ENCODE assay signal across 15 mouse cellular contexts in genomic region chr8:53827395-53827794, GRCm38 (mm10).
A peak's percentile ranks its signal among the peaks of the same experiment; 100 is the strongest.
DNase-seq lines count a peak whose midpoint lies in the region; TF ChIP-seq lines count a peak whose summit lies in the region.
"Had no signal": no experiment of that assay in that cellular context is flagged by ENCODE, and none has a peak within 500 bp of the region (broad histone marks: within the 10 kb centered on the region; RNA-seq: fewer than 3 reads in every experiment).

No protein-coding gene starts in this region.

- no peak for TF ChIP-seq CTCF in brain, embryonic 14.5 days (IDR thresholded peaks at IDR 0.05; ENCODE audit: borderline replicate concordance, extremely low read depth, insufficient read depth, insufficient read length)

- intact Hi-C loops in heart, postnatal 14 days (cut with DNase I) = no loop called here

- DNase-seq in cerebellum, adult 18-20 months = peak; percentile 2 to 10
- DNase-seq in cerebellum, adult 11 months = no peak
- peak; percentile 40 for DNase-seq in brain, adult 2 months (ENCODE audit: low read depth, low spot score)
- DNase-seq in brain, embryonic 14.5 days (ENCODE audit: low read depth) = peak; percentile 18
- DNase-seq in cerebellum, postnatal 10 days = peak; percentile 37 to 52
- no peak for DNase-seq in heart, postnatal 14 days
- DNase-seq in layer of hippocampus, adult 11-12 months (ENCODE audit: low spot score) = no peak
- no peak for DNase-seq in frontal cortex, adult 2 months (ENCODE audit: extremely low spot score in 1 of 2, low spot score in 1 of 2)
- DNase-seq: adrenal gland, adult 2 months; adrenal gland, postnatal 14 days; gastrocnemius, postnatal 10 days; gastrocnemius, postnatal 36 days; heart, adult 2 months; kidney, adult 18-20 months; kidney, adult 9 months had no signal

- no peak for TF ChIP-seq POLR2A in brain, embryonic 14.5 days (IDR thresholded peaks at IDR 0.05; ENCODE audit: borderline replicate concordance, extremely low read depth, insufficient read depth, insufficient read length, poor library complexity, severe bottlenecking)

Comparison
In these comparisons a context has a peak if more than half of its experiments do, and no peak if none do; other contexts are left out.
1. DNase-seq: peak in cerebellum, adult 18-20 months (2 of 2), brain, adult 2 months (single experiment), brain, embryonic 14.5 days (single experiment) and cerebellum, postnatal 10 days (2 of 2); none in cerebellum, adult 11 months (single experiment), heart, postnatal 14 days (0 of 2), layer of hippocampus, adult 11-12 months (single experiment) and frontal cortex, adult 2 months (0 of 2).